Mouse (Mus musculus): ENCODE data around the gene Hecw2.

The Hecw2 gene

GRCm38 (mm10) chr1:53791343-53791742 is 403.6 kb downstream of the Hecw2 start:
- in situ Hi-C loops (cut with MboI, MseI), result no loop called here

- in situ Hi-C loops (cut with MboI, MseI), result loop anchor here (10.0 kb wide), 1 partner anchor 1240 kb away; the partner anchor contains the start of gene Sf3b1
These were observed 410.1 kb downstream of the Hecw2 start, which contains the start of gene Stk17b for GRCm38 (mm10) chr1:53784721-53785418. Stk17b (minus strand) TSS chr1:53785224.

- in situ Hi-C loops (cut with MboI, MseI), result loop anchor here (10.0 kb wide), 1 partner anchor 1240 kb away; the partner anchor contains the start of gene Sf3b1
These were observed 410.7 kb downstream of the Hecw2 start for GRCm38 (mm10) chr1:53784291-53784720.

GRCm38 (mm10) chr1:53782956-53783355 is 412.0 kb downstream of the Hecw2 start:
- in situ Hi-C loops (cut with MboI, MseI), result loop anchor here (10.0 kb wide), 1 partner anchor 1242 kb away; the partner anchor contains the start of gene Sf3b1

- in situ Hi-C loops (cut with MboI, MseI), result loop anchor here (10.0 kb wide), 1 partner anchor 1243 kb away; the partner anchor contains the start of gene Sf3b1
These were observed 412.9 kb downstream of the Hecw2 start for GRCm38 (mm10) chr1:53782079-53782478.

- in situ Hi-C loops (cut with MboI, MseI), result loop anchor here (10.0 kb wide), 1 partner anchor 1243 kb away; the partner anchor contains the start of gene Sf3b1
These were observed 413.7 kb downstream of the Hecw2 start for GRCm38 (mm10) chr1:53781311-53781710.

GRCm38 (mm10) chr1:53776176-53776905 is 418.6 kb downstream of the Hecw2 start:
- in situ Hi-C loops (cut with MboI, MseI), result no loop called here

GRCm38 (mm10) chr1:53775545-53775944 is 419.4 kb downstream of the Hecw2 start:
- in situ Hi-C loops (cut with MboI, MseI), result no loop called here

GRCm38 (mm10) chr1:53775036-53775435 is 419.9 kb downstream of the Hecw2 start:
- in situ Hi-C loops (cut with MboI, MseI), result no loop called here

- in situ Hi-C loops (cut with MboI, MseI), result no loop called here
These were observed 420.4 kb downstream of the Hecw2 start for GRCm38 (mm10) chr1:53774571-53774970.

GRCm38 (mm10) chr1:53773994-53774393 is 421.0 kb downstream of the Hecw2 start:
- in situ Hi-C loops (cut with MboI, MseI), result no loop called here

GRCm38 (mm10) chr1:53772967-53773366 is 422.0 kb downstream of the Hecw2 start:
- in situ Hi-C loops (cut with MboI, MseI), result no loop called here

GRCm38 (mm10) chr1:53771476-53771875 is 423.5 kb downstream of the Hecw2 start:
- in situ Hi-C loops (cut with MboI, MseI), result no loop called here

- in situ Hi-C loops (cut with MboI, MseI), result no loop called here
These were observed 428.9 kb downstream of the Hecw2 start for GRCm38 (mm10) chr1:53766112-53766511.

GRCm38 (mm10) chr1:53757316-53757715 is 437.7 kb downstream of the Hecw2 start:
- in situ Hi-C loops (cut with MboI, MseI), result no loop called here

All from T-helper 2 cell (primary cell).